Mouse (Mus musculus): ENCODE data around the gene Pde7b. TPM values are rescaled to one million over a fixed set of nuclear protein-coding genes. Genes with fewer than 3 reads are reported as not detected.
A peak's percentile ranks its signal among the peaks of the same experiment; 100 is the strongest.

Pde7b gene
- polyA plus RNA-seq, 1 experiment, result 9.5 TPM

DNA sequence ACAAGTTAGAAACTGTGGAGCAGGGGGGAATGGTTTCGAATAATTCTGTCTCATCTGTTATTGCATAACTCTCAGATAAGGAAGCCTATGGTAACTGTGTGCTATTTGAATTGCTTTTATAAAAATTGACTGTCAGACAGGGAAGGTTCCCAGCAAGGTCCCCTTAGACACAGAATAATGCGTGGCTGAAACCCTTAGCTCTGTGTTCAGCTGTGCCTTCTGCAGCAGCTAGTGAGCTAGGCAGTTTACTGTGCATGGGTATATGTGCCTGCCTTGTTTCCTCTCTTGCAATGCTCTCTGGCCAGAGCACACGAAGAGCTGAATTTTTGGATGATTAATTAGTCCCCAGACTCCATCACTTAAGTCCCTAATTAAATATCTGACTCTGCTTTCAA is 1.4 kb downstream of the Pde7b start:
- no peaks in the 10 kb centered on the region for H3K36me3 ChIP-seq (ENCODE audit: control insufficient read depth, insufficient read depth, low read length)
- no peaks in the 10 kb centered on the region; the same call in 1 of the 2 replicates for H3K27me3 ChIP-seq (replicated peaks; ENCODE audit: control insufficient read depth, insufficient read depth, low read length)
- no peak overlapping the region for H3K27ac ChIP-seq (ENCODE audit: insufficient read depth, low read depth, low read length)
- H3K4me1 ChIP-seq (ENCODE audit: control insufficient read depth, insufficient read depth, low read length), result peaks cover 15% of the 10 kb centered on the region
- 16% methylated on average over 3 of the region's 3 CpGs for WGBS
- peak; percentile 27 for DNase-seq
- peak overlapping the region; percentile 5 for H3K4me3 ChIP-seq (ENCODE audit: insufficient read depth, low read depth, low read length)
- TF ChIP-seq POLR2A (IDR thresholded peaks at IDR 0.05; ENCODE audit: low read depth, low read length) (no peak), CTCF (conservative IDR thresholded peaks at IDR 0.05; ENCODE audit: insufficient read depth, insufficient read length, low read depth, low read length) (no peak)

DNA sequence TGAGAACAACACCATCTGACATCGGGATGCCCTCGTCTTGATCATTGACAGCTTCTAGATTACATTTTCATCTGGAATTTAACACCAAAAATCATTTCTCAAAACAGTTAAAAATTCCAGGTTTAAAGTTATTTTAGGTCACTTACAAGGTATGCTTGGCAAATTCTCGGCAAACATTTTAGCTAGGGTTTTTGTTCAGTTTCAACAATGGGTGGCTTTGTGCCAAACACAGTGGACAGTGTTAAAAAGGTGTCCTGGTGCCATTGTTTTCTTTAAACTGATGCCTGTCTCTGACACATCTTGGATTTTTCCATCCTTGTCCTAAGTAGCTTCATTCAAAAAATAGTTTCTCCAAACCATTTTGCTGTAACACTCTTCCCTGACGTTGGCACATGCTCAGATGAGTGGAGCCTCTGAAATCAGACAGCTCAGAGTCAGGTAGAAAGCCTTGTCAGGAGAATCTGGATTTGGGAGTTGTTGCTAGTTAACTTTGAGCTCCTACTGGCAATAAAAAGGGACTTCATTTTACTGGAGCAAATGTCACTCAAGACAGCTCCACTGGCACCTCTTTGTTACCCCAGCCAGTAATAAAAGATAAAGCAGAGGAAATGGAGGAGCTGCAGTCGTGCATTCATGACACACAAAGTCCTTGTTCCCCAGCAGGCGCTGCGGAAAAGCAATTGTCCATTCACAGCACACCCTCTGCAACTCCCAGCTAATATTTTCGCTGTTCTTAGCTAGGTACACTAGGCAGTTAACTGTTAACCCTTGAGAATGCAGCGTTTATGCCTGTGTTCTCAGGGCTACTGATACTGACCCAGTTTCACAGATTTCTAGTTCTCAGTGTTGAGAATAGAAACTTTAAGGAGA is 2.0 kb downstream of the Pde7b start:
- peak; percentile 68 for DNase-seq
- H3K4me3 ChIP-seq (ENCODE audit: insufficient read depth, low read depth, low read length), result peak overlapping the region; percentile 37
- WGBS, result 30% methylated on average over 9 of the region's 9 CpGs

DNA sequence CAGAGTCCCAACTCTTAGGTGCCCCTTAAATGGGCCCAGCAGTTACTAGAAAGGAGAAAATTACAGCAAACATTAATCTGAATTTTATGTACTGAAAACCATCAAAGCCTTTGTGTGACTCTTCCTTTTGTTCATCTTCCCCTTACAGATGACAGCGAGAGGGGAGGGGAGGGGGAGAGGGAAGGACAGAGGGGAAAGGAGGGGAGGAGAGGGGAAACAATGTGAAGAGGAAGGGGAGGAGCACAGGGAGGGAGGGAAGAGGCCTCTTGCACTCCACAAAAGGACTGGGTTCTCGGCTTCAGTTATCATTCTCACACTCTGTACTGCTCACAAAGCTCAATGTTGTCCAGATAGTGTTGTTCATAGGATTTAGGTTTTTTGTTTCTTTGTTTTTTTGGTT is 5.7 kb downstream of the Pde7b start:
- TF ChIP-seq CTCF (conservative IDR thresholded peaks at IDR 0.05; ENCODE audit: insufficient read depth, insufficient read length, low read depth, low read length) (no peak), POLR2A (IDR thresholded peaks at IDR 0.05; ENCODE audit: low read depth, low read length) (no peak)
- WGBS, result 83% methylated on average over 2 of the region's 2 CpGs
- no peak for DNase-seq
- H3K27ac ChIP-seq (ENCODE audit: insufficient read depth, low read depth, low read length), result no peak overlapping the region
- H3K36me3 ChIP-seq (ENCODE audit: control insufficient read depth, insufficient read depth, low read length), result no peaks in the 10 kb centered on the region
- H3K4me1 ChIP-seq (ENCODE audit: control insufficient read depth, insufficient read depth, low read length), result peaks cover 12% of the 10 kb centered on the region
- H3K4me3 ChIP-seq (ENCODE audit: insufficient read depth, low read depth, low read length), result no peak overlapping the region
- H3K27me3 ChIP-seq (replicated peaks; ENCODE audit: control insufficient read depth, insufficient read depth, low read length), result no peaks in the 10 kb centered on the region

More for the DNA sequence above, 2.0 kb downstream of the Pde7b start:
- Histone ChIP-seq H3K36me3 (ENCODE audit: control insufficient read depth, insufficient read depth, low read length) (no peaks in the 10 kb centered on the region), H3K27ac (ENCODE audit: insufficient read depth, low read depth, low read length) (peak overlapping the region; percentile 46; the same call in 1 of the 2 replicates), H3K4me1 (ENCODE audit: control insufficient read depth, insufficient read depth, low read length) (peaks cover 15% of the 10 kb centered on the region), H3K27me3 (replicated peaks; ENCODE audit: control insufficient read depth, insufficient read depth, low read length) (no peaks in the 10 kb centered on the region)
- no peak for TF ChIP-seq POLR2A (IDR thresholded peaks at IDR 0.05; ENCODE audit: low read depth, low read length)
- TF ChIP-seq CTCF (conservative IDR thresholded peaks at IDR 0.05; ENCODE audit: insufficient read depth, insufficient read length, low read depth, low read length), result no peak

- 73% methylated on average over 7 of the region's 7 CpGs for WGBS
These were observed 24.2 kb downstream of the Pde7b start for GRCm38 (mm10) chr10:20700633-20701032.

DNA sequence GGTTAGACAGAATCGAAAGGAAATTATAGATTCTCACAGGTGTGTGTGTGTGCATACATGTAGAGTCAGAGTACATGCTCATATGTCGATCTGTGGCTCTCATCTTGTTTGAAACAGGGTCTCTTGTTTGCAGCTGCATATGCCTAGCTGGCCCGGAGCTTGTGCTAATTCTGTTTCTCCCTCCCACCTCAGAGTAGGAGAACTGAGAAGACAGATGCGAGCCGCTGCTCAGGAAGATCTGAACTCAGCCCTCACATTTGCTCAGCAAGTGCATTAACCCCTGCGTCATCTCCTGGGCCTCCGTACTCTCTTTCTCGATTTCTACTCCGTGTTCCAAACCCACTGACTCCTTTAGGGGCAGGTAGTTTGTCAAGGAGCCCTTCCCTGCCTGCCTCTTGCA is 25.0 kb downstream of the Pde7b start:
- Histone ChIP-seq H3K27ac (ENCODE audit: insufficient read depth, low read depth, low read length) (no peak overlapping the region), H3K27me3 (replicated peaks; ENCODE audit: control insufficient read depth, insufficient read depth, low read length) (no peaks in the 10 kb centered on the region), H3K4me3 (ENCODE audit: insufficient read depth, low read depth, low read length) (no peak overlapping the region), H3K36me3 (ENCODE audit: control insufficient read depth, insufficient read depth, low read length) (no peaks in the 10 kb centered on the region), H3K4me1 (ENCODE audit: control insufficient read depth, insufficient read depth, low read length) (no peaks in the 10 kb centered on the region)
- TF ChIP-seq CTCF (conservative IDR thresholded peaks at IDR 0.05; ENCODE audit: insufficient read depth, insufficient read length, low read depth, low read length) (no peak), POLR2A (IDR thresholded peaks at IDR 0.05; ENCODE audit: low read depth, low read length) (no peak)
- 94% methylated on average over 9 of the region's 9 CpGs for WGBS
- DNase-seq, result no peak

More at GRCm38 (mm10) chr10:20700633-20701032, 24.2 kb downstream of the Pde7b start:
- H3K36me3 ChIP-seq (ENCODE audit: control insufficient read depth, insufficient read depth, low read length), result no peaks in the 10 kb centered on the region
- no peak overlapping the region for H3K4me3 ChIP-seq (ENCODE audit: insufficient read depth, low read depth, low read length)
- no peaks in the 10 kb centered on the region for H3K4me1 ChIP-seq (ENCODE audit: control insufficient read depth, insufficient read depth, low read length)
- no peak overlapping the region for H3K27ac ChIP-seq (ENCODE audit: insufficient read depth, low read depth, low read length)
- no peak for DNase-seq
- H3K27me3 ChIP-seq (replicated peaks; ENCODE audit: control insufficient read depth, insufficient read depth, low read length), result no peaks in the 10 kb centered on the region
- no peak for TF ChIP-seq POLR2A (IDR thresholded peaks at IDR 0.05; ENCODE audit: low read depth, low read length)
- TF ChIP-seq CTCF (conservative IDR thresholded peaks at IDR 0.05; ENCODE audit: insufficient read depth, insufficient read length, low read depth, low read length), result no peak

DNA sequence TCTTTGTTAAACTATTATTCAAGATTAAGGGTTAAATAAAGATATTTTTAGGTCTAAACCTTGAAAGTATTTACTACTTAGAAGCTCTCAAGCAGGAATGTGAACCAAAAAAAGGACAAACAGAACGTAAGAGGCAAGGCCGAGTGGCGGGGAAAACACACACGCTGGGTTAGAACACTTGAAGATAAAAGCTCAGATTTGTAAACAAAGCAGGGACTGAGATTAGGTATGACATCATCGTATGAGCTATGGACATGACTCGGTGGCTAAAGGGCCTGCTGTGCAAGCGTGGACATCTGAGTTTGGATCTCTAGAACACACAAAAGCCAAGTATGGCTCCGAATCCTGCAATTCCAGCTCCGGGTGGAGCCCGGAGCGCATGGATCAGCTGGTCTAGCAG is 29.2 kb downstream of the Pde7b start:
- WGBS, result 93% methylated on average over 11 of the region's 11 CpGs

GRCm38 (mm10) chr10:20690002-20690401 is 34.9 kb downstream of the Pde7b start:
- no peaks in the 10 kb centered on the region for H3K36me3 ChIP-seq (ENCODE audit: control insufficient read depth, insufficient read depth, low read length)
- no peaks in the 10 kb centered on the region for H3K4me1 ChIP-seq (ENCODE audit: control insufficient read depth, insufficient read depth, low read length)
- no peak for DNase-seq
- no peak overlapping the region for H3K27ac ChIP-seq (ENCODE audit: insufficient read depth, low read depth, low read length)
- TF ChIP-seq CTCF (conservative IDR thresholded peaks at IDR 0.05; ENCODE audit: insufficient read depth, insufficient read length, low read depth, low read length), result no peak
- TF ChIP-seq POLR2A (IDR thresholded peaks at IDR 0.05; ENCODE audit: low read depth, low read length), result no peak
- no peak overlapping the region for H3K4me3 ChIP-seq (ENCODE audit: insufficient read depth, low read depth, low read length)
- no peaks in the 10 kb centered on the region for H3K27me3 ChIP-seq (replicated peaks; ENCODE audit: control insufficient read depth, insufficient read depth, low read length)
- WGBS, result 88% methylated on average over 9 of the region's 9 CpGs

More for the DNA sequence above, 29.2 kb downstream of the Pde7b start:
- TF ChIP-seq CTCF (conservative IDR thresholded peaks at IDR 0.05; ENCODE audit: insufficient read depth, insufficient read length, low read depth, low read length) (no peak), POLR2A (IDR thresholded peaks at IDR 0.05; ENCODE audit: low read depth, low read length) (no peak)
- no peak overlapping the region for H3K27ac ChIP-seq (ENCODE audit: insufficient read depth, low read depth, low read length)
- DNase-seq, result no peak
- no peaks in the 10 kb centered on the region for H3K4me1 ChIP-seq (ENCODE audit: control insufficient read depth, insufficient read depth, low read length)
- no peaks in the 10 kb centered on the region for H3K27me3 ChIP-seq (replicated peaks; ENCODE audit: control insufficient read depth, insufficient read depth, low read length)
- H3K4me3 ChIP-seq (ENCODE audit: insufficient read depth, low read depth, low read length), result no peak overlapping the region
- no peaks in the 10 kb centered on the region for H3K36me3 ChIP-seq (ENCODE audit: control insufficient read depth, insufficient read depth, low read length)
